Mouse (Mus musculus) MEL (cell line): ENCODE measurements around the gene Sh3gl2.

Source experiments
- CHD2 ChIP-seq: IDR thresholded peaks from 2 replicates; pipeline ENCODE4 v1.6.1; 2011; ENCODE audit warnings: low read length, improper control_type of control experiment
- CTCF ChIP-seq, 3 experiments: IDR thresholded peaks in 2 of 3; conservative IDR thresholded peaks in 1 of 3; 2 replicates each; pipeline ENCODE4 v1.5.1; 2011 to 2012; ENCODE audit warnings: low read length in 3 of 3, low read depth in 2 of 3, mild to moderate bottlenecking in 2 of 3, improper control_type of control experiment in 1 of 3, inconsistent platforms in 1 of 3, mixed read lengths in 1 of 3, moderate library complexity in 1 of 3; ENCODE audit not compliant: control insufficient read depth in 1 of 3, insufficient read depth in 1 of 3, poor library complexity in 1 of 3, severe bottlenecking in 1 of 3
- EP300 ChIP-seq, 2 experiments: IDR thresholded peaks; 2 replicates each; pipeline ENCODE4 v1.6.1; 2011; ENCODE audit warnings: improper control_type of control experiment in 2 of 2, low read length in 2 of 2, low read depth in 1 of 2, mild to moderate bottlenecking in 1 of 2
- MAZ ChIP-seq: IDR thresholded peaks from 2 replicates; pipeline ENCODE4 v1.6.1; 2012; ENCODE audit warnings: low read depth, mild to moderate bottlenecking, inconsistent platforms, low read length, improper control_type of control experiment
- POLR2A ChIP-seq, 2 experiments: IDR thresholded peaks; 2 replicates each; pipeline ENCODE4 v1.6.1; 2011 to 2012; ENCODE audit warnings: low read length in 2 of 2, mild to moderate bottlenecking in 2 of 2, control low read depth in 1 of 2, improper control_type of control experiment in 1 of 2, low read depth in 1 of 2, moderate library complexity in 1 of 2; ENCODE audit not compliant: control insufficient read depth in 1 of 2, insufficient read depth in 1 of 2, poor library complexity in 1 of 2
- TAL1 ChIP-seq: IDR thresholded peaks from 2 replicates; pipeline ENCODE4 v1.6.1; 2012; ENCODE audit warnings: mild to moderate bottlenecking, inconsistent platforms, low read length, moderate library complexity, mixed read lengths
- TCF12 ChIP-seq: IDR thresholded peaks from 2 replicates; pipeline ENCODE4 v1.6.1; 2014; ENCODE audit warnings: low read depth, mild to moderate bottlenecking, inconsistent platforms, low read length, improper control_type of control experiment, moderate library complexity
- UBTF ChIP-seq: IDR thresholded peaks from 2 replicates; pipeline ENCODE4 v1.6.1; 2012; ENCODE audit warnings: low read depth, mild to moderate bottlenecking, inconsistent platforms, low read length, improper control_type of control experiment, moderate library complexity, borderline replicate concordance; ENCODE audit not compliant: insufficient read depth
- ZC3H11A ChIP-seq: IDR thresholded peaks from 2 replicates; pipeline ENCODE4 v1.6.1; 2012; ENCODE audit warnings: low read depth, mild to moderate bottlenecking, inconsistent platforms, low read length, improper control_type of control experiment

GRCm38 (mm10) chr4:85513288-85513687 is 308.4 kb downstream of the Sh3gl2 start:
- no peak for TF ChIP-seq MAZ
- no peak for TF ChIP-seq ZC3H11A
- no peak for TF ChIP-seq EP300 (IDR thresholded peaks at IDR 0.05; ENCODE audit: low read depth in 1 of 2, low read length in 2 of 2)
- TF ChIP-seq POLR2A (IDR thresholded peaks at IDR 0.05; ENCODE audit: control insufficient read depth in 1 of 2, insufficient read depth in 1 of 2, low read depth in 1 of 2, low read length in 2 of 2, poor library complexity in 1 of 2): no peak
- TF ChIP-seq UBTF: no peak
- TF ChIP-seq CHD2: no peak
- TF ChIP-seq TCF12: no peak
- TF ChIP-seq CTCF (IDR thresholded peaks at IDR 0.05 in 2 of 3, conservative IDR thresholded peaks at IDR 0.05 in 1 of 3; ENCODE audit: control insufficient read depth in 1 of 3, insufficient read depth in 1 of 3, low read depth in 2 of 3, low read length in 3 of 3, poor library complexity in 1 of 3, severe bottlenecking in 1 of 3): no peak
- TF ChIP-seq TAL1: no peak
